Mouse (Mus musculus) CD8-positive naive resting alpha-beta T cell, adult 57 days (primary cell): ENCODE measurements around the gene Rabep1. TPM values are rescaled to one million over a fixed set of nuclear protein-coding genes. Genes with fewer than 3 reads are reported as not detected.

ENCODE experiments used
- total RNA-seq: library from RNA; stranded (reverse); gene quantifications from one replicate; pipeline ENCODE4 v1.2.4, GENCODE M21; 2023

Gene Rabep1
- 45.7 TPM for total RNA-seq

DNA sequence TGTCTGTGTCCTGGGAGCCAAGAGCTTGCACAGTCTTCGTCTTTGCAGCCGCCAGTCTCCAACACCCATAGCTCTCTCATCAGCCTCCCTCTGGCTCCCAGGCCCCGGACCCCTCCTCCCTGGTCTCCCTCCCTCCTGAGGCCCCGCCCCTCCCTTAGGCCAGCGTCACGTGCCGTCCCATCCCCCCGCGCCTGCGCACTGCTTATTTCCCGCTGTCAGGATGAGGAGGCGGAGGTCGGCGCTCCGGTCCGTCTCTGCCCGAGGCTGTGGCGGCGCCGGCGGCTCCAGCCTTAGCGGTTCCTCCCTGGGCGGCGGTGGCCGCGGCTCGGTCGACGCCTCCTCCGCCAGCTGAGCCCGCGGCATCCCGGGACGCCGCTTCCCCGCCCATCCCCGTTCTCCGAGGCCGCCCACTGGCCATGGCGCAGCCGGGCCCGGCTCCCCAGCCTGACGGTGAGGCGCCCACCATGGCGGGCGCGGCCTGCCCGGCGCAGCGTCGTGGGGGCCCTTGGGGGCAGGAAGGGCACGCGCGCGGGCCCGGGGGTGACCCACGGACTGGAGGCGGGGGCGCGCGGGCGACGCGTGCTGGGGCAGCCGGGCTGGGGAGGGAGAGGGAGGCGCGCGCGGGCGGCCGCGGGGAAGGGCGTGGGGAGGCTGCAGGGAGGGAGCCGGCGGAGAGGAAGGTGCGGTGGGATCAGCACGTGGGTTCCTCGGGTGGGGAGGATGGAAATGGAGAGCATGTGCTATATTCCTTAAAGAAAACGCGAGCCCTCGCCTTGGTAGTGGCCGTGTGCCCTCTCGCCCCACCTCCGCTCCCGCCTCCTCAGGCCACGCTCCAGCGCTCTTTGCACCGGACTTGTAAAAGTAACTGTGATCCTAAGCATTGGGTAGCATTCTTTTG, at the start of gene Rabep1:
Gene Rabep1 (plus strand): TSS at position 220 of the 898 bp plus-strand sequence.

DNA sequence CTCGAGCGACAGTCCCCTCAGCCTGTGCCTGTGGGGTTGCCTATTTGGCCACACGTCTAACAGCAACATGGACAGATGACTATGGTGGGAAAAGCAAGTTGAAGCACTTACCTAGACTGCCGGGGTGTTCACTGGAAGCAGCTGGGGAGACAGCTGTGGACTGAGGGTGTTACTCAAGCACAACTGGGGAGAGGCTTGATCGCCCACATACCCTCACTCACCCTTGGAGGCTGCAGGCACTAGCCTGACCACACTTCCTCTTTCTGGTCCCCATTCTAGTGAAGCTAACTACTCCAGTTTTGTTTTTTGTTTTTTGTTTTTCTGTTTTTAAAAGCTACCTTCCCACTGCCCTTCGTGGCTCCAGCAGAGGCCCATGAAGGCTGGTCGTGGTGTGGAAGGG, 32.2 kb upstream of the Rabep1 start, which contains the start of gene Scimp:
Gene Scimp (minus strand): TSS at position 222 of the 400 bp plus-strand sequence.

DNA sequence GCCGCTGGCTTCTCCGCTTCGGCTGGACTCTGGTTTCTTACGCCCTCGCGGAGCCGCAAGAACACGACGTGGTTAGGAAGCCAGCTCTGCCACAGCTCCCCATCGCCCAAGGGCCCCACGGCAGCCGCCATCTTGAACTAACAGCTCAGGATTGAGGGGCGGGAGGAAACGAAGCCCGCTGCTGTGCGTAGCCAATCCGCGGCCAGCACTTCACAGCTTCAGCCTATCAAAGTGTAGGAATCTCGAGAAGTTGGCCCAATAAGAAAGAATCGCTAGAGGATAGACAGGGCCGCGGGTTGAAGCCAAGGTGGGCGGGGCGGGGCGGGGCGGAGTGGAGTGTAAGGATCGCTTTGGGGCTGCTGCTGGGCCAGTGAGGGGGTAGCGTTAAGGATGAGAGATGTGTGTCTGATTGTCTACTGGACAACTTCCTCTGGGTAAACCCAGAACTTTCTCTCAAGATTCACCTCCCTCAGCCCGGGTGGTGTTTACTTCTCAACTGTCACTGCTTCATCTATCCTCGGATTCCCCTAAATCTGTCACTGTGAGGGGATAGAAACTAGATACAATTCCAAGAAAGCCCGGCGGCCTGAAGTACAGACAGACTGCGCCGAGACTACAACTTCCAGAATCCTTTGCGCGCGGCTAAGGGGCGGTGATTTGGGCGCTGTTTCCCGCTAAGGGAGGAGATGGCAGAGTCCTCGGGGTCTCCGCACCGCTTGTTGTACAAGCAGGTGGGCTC, 125.4 kb downstream of the Rabep1 start, which contains the start of the genes Nup88 and Rpain:
Gene Nup88 (minus strand): TSS at position 153 of the 739 bp plus-strand sequence.
Gene Rpain (plus strand): TSS at position 393 of the 739 bp plus-strand sequence.

GRCm38 (mm10) chr11:70982557-70983228, 138.1 kb downstream of the Rabep1 start, which contains the start of gene C1qbp:
Gene C1qbp, minus strand, starts transcription at chr11:70983026.

Other genes with a start within 250 kb of the Rabep1 start
- 0.95 TPM for gene 4930544D05Rik, start 228.9 kb upstream of the Rabep1 start, total RNA-seq
- gene Chrne, start 225.6 kb upstream of the Rabep1 start, total RNA-seq = 1.5 TPM
- not detected for gene Gp1ba, start 205.7 kb upstream of the Rabep1 start, total RNA-seq
- 242 TPM for gene Rnf167, start 197.5 kb upstream of the Rabep1 start, total RNA-seq
- 53.9 TPM for gene Slc25a11, start 197.3 kb upstream of the Rabep1 start, total RNA-seq
- 1,382 TPM for gene Pfn1, start 190.1 kb upstream of the Rabep1 start, total RNA-seq
- gene Eno3, start 187.6 kb upstream of the Rabep1 start, total RNA-seq = 22.7 TPM
- gene Spag7, start 175.4 kb upstream of the Rabep1 start, total RNA-seq = 34.6 TPM
- gene Camta2, start 156.7 kb upstream of the Rabep1 start, total RNA-seq = 45.5 TPM
- gene Inca1, start 144.6 kb upstream of the Rabep1 start, total RNA-seq = not detected
- gene Kif1c, start 144.2 kb upstream of the Rabep1 start, total RNA-seq = 27.4 TPM
- gene Zfp3, start 80.6 kb upstream of the Rabep1 start, total RNA-seq = 2.8 TPM
- gene Scimp, start 32.2 kb upstream of the Rabep1 start, total RNA-seq = not detected
- 88.2 TPM for gene Nup88, start 125.2 kb downstream of the Rabep1 start, total RNA-seq
- 38.7 TPM for gene Rpain, start 125.4 kb downstream of the Rabep1 start, total RNA-seq
- gene C1qbp, start 138.2 kb downstream of the Rabep1 start, total RNA-seq = 99.0 TPM
- 26.5 TPM for gene Dhx33, start 159.7 kb downstream of the Rabep1 start, total RNA-seq
- gene Mis12, start 174.8 kb downstream of the Rabep1 start, total RNA-seq = 11.9 TPM
- gene Derl2, start 175.1 kb downstream of the Rabep1 start, total RNA-seq = 25.4 TPM
- 0.46 TPM for gene 6330403K07Rik, start 188.7 kb downstream of the Rabep1 start, total RNA-seq